Mouse (Mus musculus): ENCODE measurements at regions not wholly inside any gene's neighbourhood (a gene's known extent, or its start where the extent isn't known, plus 50 kb on each side); places are given as distances from the start of the nearest gene placed in this dataset.

DNA sequence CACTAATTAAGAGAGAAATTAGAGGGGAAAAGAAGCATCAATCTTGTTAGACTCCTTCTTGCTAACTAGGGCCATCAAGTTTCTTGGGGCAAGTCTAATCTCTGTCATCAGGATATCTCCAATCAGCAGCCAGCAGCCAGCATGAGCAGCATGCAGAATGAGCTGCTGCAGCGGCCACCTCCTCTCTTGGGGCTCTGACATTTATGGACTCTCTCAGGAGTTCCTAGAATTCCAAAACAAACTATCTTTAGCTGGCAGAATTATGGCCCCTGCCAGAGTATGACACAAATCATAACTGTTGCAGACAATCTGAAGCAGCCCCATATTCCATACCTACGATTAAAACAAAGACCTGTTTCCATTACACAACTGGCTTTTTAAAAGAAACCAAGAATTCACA, 56.0 kb upstream of the Tfap2a start:
- H3K9me3 ChIP-seq (replicated peaks), result no peaks in the 10 kb centered on the region
- H3K36me3 ChIP-seq, result no peaks in the 10 kb centered on the region
- ATAC-seq (replicated peaks; ENCODE audit: insufficient number of reproducible peaks, insufficient read depth, low FRiP score, low read depth), result no peak
- no peak overlapping the region for H3K9ac ChIP-seq
- H3K4me1 ChIP-seq (replicated peaks), result peaks cover 3% of the 10 kb centered on the region
- 39% methylated on average over 2 of the region's 2 CpGs for WGBS
- H3K4me3 ChIP-seq, result no peak overlapping the region
- no peak overlapping the region for H3K4me2 ChIP-seq
- H3K27me3 ChIP-seq, result no peaks in the 10 kb centered on the region
- H3K27ac ChIP-seq, result peak overlapping the region; percentile 70

DNA sequence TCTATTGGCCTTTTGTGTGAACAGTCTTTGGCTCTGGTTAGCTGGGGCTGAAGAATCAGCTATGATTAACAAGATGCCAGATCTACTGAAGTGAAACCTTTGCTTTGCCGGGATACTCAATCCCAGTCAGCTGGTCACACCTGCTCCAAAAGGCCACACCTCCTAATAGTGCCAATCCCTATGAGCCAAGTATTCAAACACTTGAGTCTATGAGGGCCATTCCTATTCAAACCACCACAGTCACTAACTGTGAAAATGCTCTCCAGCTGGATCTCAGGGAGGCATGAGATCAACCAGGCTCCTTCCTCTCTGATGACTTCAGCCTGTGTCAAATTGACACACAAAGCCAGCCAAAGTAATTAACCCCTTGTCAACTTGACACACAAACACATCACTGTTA, 54.8 kb upstream of the Tfap2a start:
- Histone ChIP-seq H3K9ac (no peak overlapping the region), H3K4me3 (no peak overlapping the region), H3K27me3 (no peaks in the 10 kb centered on the region), H3K36me3 (no peaks in the 10 kb centered on the region), H3K4me2 (no peak overlapping the region), H3K27ac (no peak overlapping the region), H3K9me3 (replicated peaks) (no peaks in the 10 kb centered on the region), H3K4me1 (replicated peaks) (peaks cover 3% of the 10 kb centered on the region)
- 67% methylated on average over 1 of the region's 1 CpGs for WGBS
- ATAC-seq (replicated peaks; ENCODE audit: insufficient number of reproducible peaks, insufficient read depth, low FRiP score, low read depth), result no peak

DNA sequence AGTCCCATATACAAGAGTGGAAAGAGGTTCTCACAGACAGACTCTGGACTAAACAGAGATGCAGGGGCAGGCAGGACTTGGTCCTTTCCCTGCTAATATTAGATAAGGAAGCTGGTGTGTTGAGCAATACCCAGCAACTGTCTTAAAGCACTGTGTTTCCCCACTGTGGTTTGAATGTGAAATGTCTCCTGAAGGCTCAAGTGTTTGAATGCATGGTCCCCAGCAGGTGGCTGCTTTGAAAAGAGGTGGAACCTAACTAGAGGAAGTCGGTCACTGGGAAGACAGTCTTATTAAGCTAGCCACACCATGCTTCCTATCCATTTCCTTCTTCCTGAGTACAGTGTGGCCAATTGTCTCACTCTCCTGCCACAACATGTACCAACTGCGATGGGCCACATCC, 50.0 kb upstream of the Tfap2a start:
- no peak overlapping the region for H3K4me3 ChIP-seq
- no peak for ATAC-seq (replicated peaks; ENCODE audit: insufficient number of reproducible peaks, insufficient read depth, low FRiP score, low read depth)
- H3K4me2 ChIP-seq, result no peak overlapping the region
- WGBS, result 69% methylated on average over 2 of the region's 2 CpGs
- H3K27me3 ChIP-seq, result no peaks in the 10 kb centered on the region
- H3K9me3 ChIP-seq (replicated peaks), result no peaks in the 10 kb centered on the region
- H3K27ac ChIP-seq, result no peak overlapping the region
- H3K9ac ChIP-seq, result no peak overlapping the region
- H3K4me1 ChIP-seq (replicated peaks), result peaks cover 7% of the 10 kb centered on the region; the same call in 1 of the 2 replicates
- no peaks in the 10 kb centered on the region for H3K36me3 ChIP-seq
